ENCODE assay signal across 9 mouse cellular contexts in the genomic region with DNA sequence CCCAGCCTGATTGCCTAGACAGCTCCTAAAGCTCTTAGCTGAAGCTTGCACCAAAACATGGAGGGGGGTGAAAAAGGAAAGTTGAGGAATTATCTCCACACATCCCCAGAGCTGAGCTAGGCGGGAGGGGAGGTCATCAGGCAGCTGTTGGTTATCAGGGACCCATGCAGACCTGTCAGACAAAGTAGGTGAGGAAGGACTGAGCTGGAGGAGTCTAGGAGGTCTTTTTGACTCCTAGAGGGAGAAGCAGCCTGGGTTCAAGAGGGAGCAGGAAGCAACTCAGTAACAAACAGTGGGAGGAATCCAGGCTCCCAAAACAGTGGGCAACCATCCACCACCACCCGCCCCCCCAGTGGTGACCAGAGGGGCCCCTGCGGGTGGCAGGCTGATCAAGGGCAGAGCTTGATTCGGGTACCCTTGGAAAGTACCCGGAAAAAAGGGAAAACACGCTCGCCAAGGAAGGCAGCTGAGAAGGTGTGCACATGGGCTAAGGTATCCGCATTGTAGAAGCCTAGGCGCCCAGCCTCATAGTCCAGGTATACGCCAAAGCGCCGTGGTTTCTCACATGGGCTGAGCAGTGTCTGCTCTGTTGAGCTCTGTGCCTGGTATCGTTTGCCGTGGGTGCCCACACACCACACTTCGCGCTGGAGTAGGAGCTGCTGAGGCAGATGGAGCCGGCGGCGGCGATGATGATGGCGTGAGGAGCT. TPM values are rescaled to one million over a fixed set of nuclear protein-coding genes. Genes with fewer than 3 reads are reported as not detected.
DNase-seq lines count a peak whose midpoint lies in the region; ATAC-seq and TF ChIP-seq lines count a peak whose summit lies in the region.
"Had no signal": no experiment of that assay in that cellular context is flagged by ENCODE, and none has a peak within 500 bp of the region (broad histone marks: within the 10 kb centered on the region; RNA-seq: fewer than 3 reads in every experiment).

No protein-coding gene starts in this region.

- TF ChIP-seq EP300 in MEL (IDR thresholded peaks at IDR 0.05; ENCODE audit: low read depth in 1 of 2, low read length in 2 of 2), result 0 out of 4 replicates have a peak, but pooled peaks of 1 of the 2 experiments have one; percentile 3

- H3K4me3 ChIP-seq in MEL (ENCODE audit: control insufficient read depth in 1 of 2, insufficient read depth in 1 of 2, low read depth in 2 of 2, low read length in 2 of 2), result no peak overlapping the region
- H3K4me3 ChIP-seq in hindbrain, embryonic 15.5 days, result no peak overlapping the region
- no peak overlapping the region for H3K4me3 ChIP-seq in liver, embryonic 15.5 days (replicated peaks)

- 66% methylated on average over 21 of the region's 21 CpGs for WGBS in hindbrain, embryonic 15.5 days
- 53% methylated on average over 21 of the region's 21 CpGs for WGBS in liver, embryonic 15.5 days (ENCODE audit: insufficient replicate concordance)

- no peak overlapping the region for H3K27ac ChIP-seq in MEL (ENCODE audit: control insufficient read depth, low read depth, low read length)
- H3K27ac ChIP-seq in hindbrain, embryonic 15.5 days (replicated peaks), result no peak overlapping the region
- H3K27ac ChIP-seq in liver, embryonic 15.5 days (replicated peaks), result peak overlapping the region; percentile 38; the same call in 1 of the 2 replicates
- H3K27ac ChIP-seq: macrophage had no signal

- peak; percentile 32 for DNase-seq in adrenal gland, postnatal 10 days
- no peak for DNase-seq in adrenal gland, adult 8-10 months
- peak; percentile 75 for DNase-seq in MEL (ENCODE audit: low read depth, low spot score)
- DNase-seq in thymus, postnatal 0 days (ENCODE audit: low spot score), result no peak
- no peak for DNase-seq in gastrocnemius, postnatal 36 days
- no peak for DNase-seq in lung, postnatal 25 days (ENCODE audit: low spot score)

- no peaks in the 10 kb centered on the region for H3K27me3 ChIP-seq in MEL (ENCODE audit: control insufficient read depth in 1 of 2, insufficient read depth in 2 of 2, low read length in 2 of 2)
- no peaks in the 10 kb centered on the region for H3K27me3 ChIP-seq in hindbrain, embryonic 15.5 days
- H3K27me3 ChIP-seq in liver, embryonic 15.5 days, result no peaks in the 10 kb centered on the region

- no peak overlapping the region for H3K4me2 ChIP-seq in hindbrain, embryonic 15.5 days
- no peak overlapping the region for H3K4me2 ChIP-seq in liver, embryonic 15.5 days

- intact Hi-C loops in gastrocnemius, postnatal 36 days (cut with DNase I), result no loop called here

- TF ChIP-seq CTCF in MEL (IDR thresholded peaks at IDR 0.05 in 2 of 3, conservative IDR thresholded peaks at IDR 0.05 in 1 of 3; ENCODE audit: control insufficient read depth in 1 of 3, insufficient read depth in 1 of 3, low read depth in 2 of 3, low read length in 3 of 3, poor library complexity in 1 of 3, severe bottlenecking in 1 of 3), result 0 out of 6 replicates have a peak, but pooled peaks of 1 of the 3 experiments have one; percentile 8

- peaks cover 3 to 12% of the 10 kb centered on the region in 2 experiments; a peak in 1 of 4 replicates for H3K4me1 ChIP-seq in MEL (ENCODE audit: control insufficient read depth in 1 of 2, insufficient read depth in 2 of 2, low read length in 2 of 2)
- H3K4me1 ChIP-seq in hindbrain, embryonic 15.5 days (replicated peaks), result peaks cover 11% of the 10 kb centered on the region
- peaks cover 34% of the 10 kb centered on the region for H3K4me1 ChIP-seq in liver, embryonic 15.5 days (replicated peaks)

- no peaks in the 10 kb centered on the region for H3K9me3 ChIP-seq in MEL (replicated peaks; ENCODE audit: insufficient read depth, low read length)
- no peaks in the 10 kb centered on the region for H3K9me3 ChIP-seq in hindbrain, embryonic 15.5 days
- no peaks in the 10 kb centered on the region for H3K9me3 ChIP-seq in liver, embryonic 15.5 days (replicated peaks)

- peaks cover 24% of the 10 kb centered on the region for H3K79me2 ChIP-seq in MEL (ENCODE audit: control insufficient read depth, insufficient read depth, low read length, poor library complexity)

- peak; percentile 50; the same call in 1 of the 2 replicates for ATAC-seq in hindbrain, embryonic 15.5 days (ENCODE audit: low FRiP score, low read depth)
- ATAC-seq in liver, embryonic 15.5 days (ENCODE audit: insufficient read depth), result peak; percentile 38

- H3K9ac ChIP-seq in MEL (ENCODE audit: control insufficient read depth, low read depth, low read length, poor library complexity, severe bottlenecking), result no peak overlapping the region
- H3K9ac ChIP-seq in hindbrain, embryonic 15.5 days, result no peak overlapping the region
- no peak overlapping the region for H3K9ac ChIP-seq in liver, embryonic 15.5 days

- no peak for TF ChIP-seq RAD21 in MEL (IDR thresholded peaks at IDR 0.05; ENCODE audit: low read depth, low read length)

- peaks cover 38 to 42% of the 10 kb centered on the region in 2 experiments for H3K36me3 ChIP-seq in MEL (ENCODE audit: control insufficient read depth in 1 of 2, insufficient read depth in 2 of 2, low read length in 2 of 2)
- H3K36me3 ChIP-seq in hindbrain, embryonic 15.5 days, result peaks cover 78% of the 10 kb centered on the region
- H3K36me3 ChIP-seq in liver, embryonic 15.5 days (replicated peaks), result peaks cover 100% of the 10 kb centered on the region

- peak in 1 of 2 experiments; percentile 84; a peak in 2 of 4 replicates for TF ChIP-seq POLR2A in MEL (IDR thresholded peaks at IDR 0.05; ENCODE audit: control insufficient read depth in 1 of 2, insufficient read depth in 1 of 2, low read depth in 1 of 2, low read length in 2 of 2, poor library complexity in 1 of 2)

TF ChIP-seq in MEL, 35 proteins besides CTCF, POLR2A, EP300 and RAD21 (continues in another document):
- TF ChIP-seq MYC (IDR thresholded peaks at IDR 0.05; ENCODE audit: low read depth, low read length), result no peak
- 0 out of 2 replicates have a peak, but pooled peaks have one; percentile 5 for TF ChIP-seq JUND (IDR thresholded peaks at IDR 0.05; ENCODE audit: low read depth, low read length)
- no peak for TF ChIP-seq ZC3H11A (IDR thresholded peaks at IDR 0.05; ENCODE audit: low read depth, low read length)
- TF ChIP-seq ZMIZ1 (IDR thresholded peaks at IDR 0.05; ENCODE audit: low read depth, low read length), result peak; percentile 92
- no peak for TF ChIP-seq MXI1 (IDR thresholded peaks at IDR 0.05; ENCODE audit: low read depth, low read length)
- TF ChIP-seq SIN3A (IDR thresholded peaks at IDR 0.05; ENCODE audit: low read length), result peak; percentile 44; the same call in 1 of the 2 replicates
- TF ChIP-seq MEF2A (IDR thresholded peaks at IDR 0.05; ENCODE audit: extremely low read depth, insufficient replicate concordance, low read depth, low read length, poor library complexity, severe bottlenecking), result no peak
- TF ChIP-seq CHD2 (IDR thresholded peaks at IDR 0.05; ENCODE audit: low read length), result no peak; the same call in 1 of the 2 replicates
- 0 out of 2 replicates have a peak, but pooled peaks have one; percentile 26 for TF ChIP-seq TBP (IDR thresholded peaks at IDR 0.05; ENCODE audit: low read depth, low read length)

RNA-seq across cellular contexts. Expression of a gene that starts 6.9 kb away (rescaled TPM):
- 100 to 1,000 TPM; 805 to 857 TPM for total RNA-seq in adrenal gland, postnatal 10 days (2021)
- total RNA-seq in adrenal gland, adult 8-10 months (2022), result 100 to 1,000 TPM; 568 to 660 (median 629) TPM
- total RNA-seq in MEL (2012; rRNA removed), result 5,378 and 5,815 TPM in 2 replicates
- polyA plus RNA-seq in MEL (2012; ENCODE audit: insufficient read depth in 1 of 2, insufficient read length in 2 of 2, low read depth in 1 of 2, low replicate concordance in 2 of 2, missing spikeins in 1 of 2), result 1,000 to 10,000 TPM in 1 of 2 experiments, 100 to 1,000 TPM in 1; 376 to 4,421 TPM
- polyA plus RNA-seq in hindbrain, embryonic 15.5 days (2015; fragmentation: Nextera tagmentation; extraction: Ambion mirVana), result 361 and 362 TPM in 2 replicates
- polyA plus RNA-seq in liver, embryonic 15.5 days (2015; fragmentation: Nextera tagmentation; extraction: Ambion mirVana), result 438 and 439 TPM in 2 replicates
- 988 and 1,015 TPM in 2 replicates for polyA plus RNA-seq in thymus, postnatal 0 days (2015; fragmentation: Nextera tagmentation; extraction: Ambion mirVana)
- 100 to 1,000 TPM; 299 to 361 TPM for total RNA-seq in gastrocnemius, postnatal 36 days (2021)

RNA-seq across cellular contexts. Expression of a gene that starts 10.1 kb away (rescaled TPM):
- 10 to 100 TPM; 42.3 to 42.7 TPM for total RNA-seq in adrenal gland, postnatal 10 days (2021)
- total RNA-seq in adrenal gland, adult 8-10 months (2022), result 10 to 100 TPM; 35.5 to 69.9 (median 49.8) TPM
- 31.6 and 37.0 TPM in 2 replicates for total RNA-seq in MEL (2012; rRNA removed)
- 10 to 100 TPM; 56.4 to 76.3 TPM for polyA plus RNA-seq in MEL (2012; ENCODE audit: insufficient read depth in 1 of 2, insufficient read length in 2 of 2, low read depth in 1 of 2, low replicate concordance in 2 of 2, missing spikeins in 1 of 2)
- 6.8 and 7.4 TPM in 2 replicates for polyA plus RNA-seq in hindbrain, embryonic 15.5 days (2015; fragmentation: Nextera tagmentation; extraction: Ambion mirVana)
- 2.0 and 2.3 TPM in 2 replicates for polyA plus RNA-seq in liver, embryonic 15.5 days (2015; fragmentation: Nextera tagmentation; extraction: Ambion mirVana)
- 3.5 and 5.5 TPM in 2 replicates for polyA plus RNA-seq in thymus, postnatal 0 days (2015; fragmentation: Nextera tagmentation; extraction: Ambion mirVana)
- 10 to 100 TPM; 17.2 to 22.6 TPM for total RNA-seq in gastrocnemius, postnatal 36 days (2021)

RNA-seq across cellular contexts. Expression of a gene that starts 18.9 kb away (rescaled TPM):
- 10 to 100 TPM in 1 of 2 experiments, 1 to 10 TPM in 1; 5.3 to 12.0 TPM for total RNA-seq in adrenal gland, postnatal 10 days (2021)
- total RNA-seq in adrenal gland, adult 8-10 months (2022), result 10 to 100 TPM; 10.1 to 14.9 (median 10.9) TPM
- 0.72 and 0.81 TPM in 2 replicates for total RNA-seq in MEL (2012; rRNA removed)
- 1 to 10 TPM in 1 of 2 experiments, not detected in 1; 1.3 TPM for polyA plus RNA-seq in MEL (2012; ENCODE audit: insufficient read depth in 1 of 2, insufficient read length in 2 of 2, low read depth in 1 of 2, low replicate concordance in 2 of 2, missing spikeins in 1 of 2)
- polyA plus RNA-seq in hindbrain, embryonic 15.5 days (2015; fragmentation: Nextera tagmentation; extraction: Ambion mirVana), result 3.1 and 3.7 TPM in 2 replicates
- 0.09 and 0.21 TPM in 2 replicates for polyA plus RNA-seq in liver, embryonic 15.5 days (2015; fragmentation: Nextera tagmentation; extraction: Ambion mirVana)
- 1.1 and 2.1 TPM in 2 replicates for polyA plus RNA-seq in thymus, postnatal 0 days (2015; fragmentation: Nextera tagmentation; extraction: Ambion mirVana)
- total RNA-seq in gastrocnemius, postnatal 36 days (2021), result 10 to 100 TPM; 48.2 to 49.7 TPM

RNA-seq across cellular contexts. Expression of a gene that starts 19.4 kb away (rescaled TPM):
- 1 to 10 TPM; 2.5 to 4.9 TPM for total RNA-seq in adrenal gland, postnatal 10 days (2021)
- 1 to 10 TPM; 2.9 to 3.5 (median 3.3) TPM for total RNA-seq in adrenal gland, adult 8-10 months (2022)
- total RNA-seq in MEL (2012; rRNA removed), result 7.1 and 10.9 TPM in 2 replicates
- polyA plus RNA-seq in MEL (2012; ENCODE audit: insufficient read depth in 1 of 2, insufficient read length in 2 of 2, low read depth in 1 of 2, low replicate concordance in 2 of 2, missing spikeins in 1 of 2), result 10 to 100 TPM in 1 of 2 experiments, not detected in 1; 15.3 TPM
- polyA plus RNA-seq in hindbrain, embryonic 15.5 days (2015; fragmentation: Nextera tagmentation; extraction: Ambion mirVana), result 3.8 and 4.7 TPM in 2 replicates
- 1.4 and 2.1 TPM in 2 replicates for polyA plus RNA-seq in liver, embryonic 15.5 days (2015; fragmentation: Nextera tagmentation; extraction: Ambion mirVana)
- 7.6 and 8.8 TPM in 2 replicates for polyA plus RNA-seq in thymus, postnatal 0 days (2015; fragmentation: Nextera tagmentation; extraction: Ambion mirVana)
- under 1 TPM; 0.61 to 0.91 TPM for total RNA-seq in gastrocnemius, postnatal 36 days (2021)

Comparison
In these comparisons a context has a peak if more than half of its experiments do, and no peak if none do; other contexts are left out.
1. DNase-seq: peak in adrenal gland, postnatal 10 days (single experiment) and MEL (single experiment); none in adrenal gland, adult 8-10 months (single experiment), thymus, postnatal 0 days (single experiment), gastrocnemius, postnatal 36 days (0 of 2) and lung, postnatal 25 days (single experiment).